Mouse (Mus musculus): ENCODE data around the gene Shb.
"Not testable (repeated sequence)": the region's sequence is repeated elsewhere in the genome, so short reads cannot be mapped to it uniquely, and the experiment has no call there.

Gene Shb

DNA sequence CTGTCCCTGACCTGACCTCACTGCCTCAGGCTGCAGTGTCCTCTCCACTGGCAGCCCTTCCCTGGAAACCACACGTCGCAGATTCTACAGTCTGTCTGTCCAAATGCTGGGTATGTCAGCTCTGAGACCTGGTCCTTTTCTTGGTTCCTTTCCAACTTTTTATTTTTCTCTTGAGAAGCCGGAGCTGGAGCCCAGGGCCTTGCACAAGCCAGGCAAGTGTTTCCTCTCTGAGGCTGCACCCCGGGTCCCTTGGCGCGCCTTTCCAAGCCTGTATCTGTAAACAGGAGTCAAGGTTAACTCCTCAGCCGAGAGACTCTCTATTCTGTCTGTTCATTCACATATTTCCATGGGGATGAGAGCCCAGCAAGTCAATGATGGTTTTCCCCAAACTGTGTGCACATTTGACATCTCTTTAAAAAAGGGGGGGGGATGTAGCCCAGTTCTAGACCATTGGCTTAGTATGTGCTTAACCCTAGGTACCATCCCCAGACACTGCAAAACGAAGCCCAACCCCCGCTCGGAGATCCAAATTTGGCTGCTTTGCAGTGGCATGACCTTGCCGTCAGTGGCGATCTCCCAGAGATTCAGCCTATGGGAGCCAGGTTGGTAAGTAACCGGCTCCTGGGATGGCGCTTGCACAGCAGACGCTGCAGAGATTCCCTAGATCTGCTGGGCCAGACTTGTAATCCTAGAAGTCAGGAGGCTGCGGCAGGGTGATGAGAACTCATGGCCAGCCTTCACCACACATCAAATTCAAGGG, 119.7 kb downstream of the Shb start:
- DNase-seq: no peak

DNA sequence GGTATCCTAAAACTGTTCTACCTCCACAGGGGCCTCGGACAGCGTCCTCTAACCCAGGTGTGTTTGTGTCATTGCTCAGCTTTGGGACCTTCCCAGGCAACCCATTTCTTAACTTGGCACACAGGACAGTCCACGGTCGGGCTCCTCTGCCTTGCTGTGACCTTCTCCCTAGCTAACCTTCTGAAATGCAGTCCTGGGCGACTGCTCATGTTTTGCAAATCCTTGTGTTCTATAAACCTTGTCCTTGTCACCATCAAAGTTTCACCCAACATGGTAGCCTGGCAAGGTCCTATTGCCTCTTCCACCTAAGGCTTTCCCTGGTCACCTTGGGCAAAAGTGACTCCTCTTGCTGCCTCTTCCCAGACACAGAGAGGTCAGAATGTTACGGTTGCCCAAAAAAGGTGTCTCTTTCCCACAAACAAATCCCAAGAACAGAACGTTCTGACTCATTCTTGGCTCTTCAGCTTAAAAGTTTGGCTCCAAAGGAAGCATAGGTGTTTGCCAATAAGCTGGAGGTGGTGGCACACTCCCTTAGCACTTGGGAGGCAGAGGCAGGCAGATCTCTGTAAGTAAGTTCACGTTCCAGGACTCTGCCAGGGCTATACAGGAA, 121.0 kb downstream of the Shb start:
- no peak for DNase-seq

DNA sequence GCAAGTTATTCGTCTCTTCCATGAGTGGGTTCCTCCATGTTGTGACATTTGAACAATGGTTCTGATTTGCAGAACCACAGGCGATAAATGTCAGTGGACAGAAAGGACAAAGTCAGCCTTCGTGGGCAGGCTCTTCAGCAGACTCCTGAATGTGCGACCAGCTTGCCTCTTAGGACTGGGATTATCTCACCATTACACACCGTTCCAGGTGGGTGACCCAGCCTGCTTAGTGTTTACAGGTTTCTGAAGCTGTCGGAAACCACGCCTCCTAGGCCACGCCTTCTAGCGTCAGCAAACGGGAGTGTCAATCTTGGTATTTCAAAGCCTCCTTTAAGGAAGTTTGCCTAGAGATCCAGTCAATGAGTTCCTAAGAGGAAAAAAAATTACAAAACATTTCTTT, 123.0 kb downstream of the Shb start:
- peak; percentile 40 for DNase-seq

DNA sequence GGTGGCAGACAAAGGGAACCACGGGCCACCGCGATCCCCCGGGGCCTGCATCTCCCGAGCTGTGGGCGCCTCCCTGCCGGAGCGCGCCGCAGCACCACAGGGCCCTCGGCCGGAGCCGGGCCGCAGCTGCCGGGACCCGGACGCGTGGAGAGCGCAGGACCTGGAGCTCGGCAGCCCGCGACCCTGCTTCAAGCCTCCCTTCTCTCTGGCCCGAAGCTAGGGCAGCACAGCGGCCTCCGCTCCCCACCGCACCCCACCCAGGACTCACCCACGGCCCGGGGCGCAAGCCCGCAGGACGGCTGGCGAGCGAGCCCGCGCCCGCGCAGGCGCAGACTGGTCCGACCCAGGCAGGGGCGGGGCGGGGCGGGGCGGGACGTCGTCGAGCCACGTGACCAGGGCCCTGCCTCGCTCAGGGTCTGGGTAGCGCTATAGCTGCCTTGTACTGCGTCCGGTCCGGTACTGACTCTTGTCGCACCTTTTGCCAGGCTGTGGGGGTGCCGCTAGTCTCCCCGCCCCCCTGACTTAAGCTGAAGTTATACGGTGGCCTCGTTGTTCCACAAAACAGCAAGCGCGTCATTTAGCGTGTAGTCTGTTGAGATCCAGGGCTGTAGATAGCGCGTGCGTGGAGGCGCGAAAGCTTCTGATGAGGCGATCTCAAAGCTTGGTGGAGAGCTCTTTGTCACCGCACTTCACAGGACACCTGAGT, 123.7 kb downstream of the Shb start, which contains the start of gene Slc25a51:
Gene Slc25a51 (minus strand): TSS at position 340 of the 706 bp plus-strand sequence.
- peak; percentile 79 for DNase-seq

DNA sequence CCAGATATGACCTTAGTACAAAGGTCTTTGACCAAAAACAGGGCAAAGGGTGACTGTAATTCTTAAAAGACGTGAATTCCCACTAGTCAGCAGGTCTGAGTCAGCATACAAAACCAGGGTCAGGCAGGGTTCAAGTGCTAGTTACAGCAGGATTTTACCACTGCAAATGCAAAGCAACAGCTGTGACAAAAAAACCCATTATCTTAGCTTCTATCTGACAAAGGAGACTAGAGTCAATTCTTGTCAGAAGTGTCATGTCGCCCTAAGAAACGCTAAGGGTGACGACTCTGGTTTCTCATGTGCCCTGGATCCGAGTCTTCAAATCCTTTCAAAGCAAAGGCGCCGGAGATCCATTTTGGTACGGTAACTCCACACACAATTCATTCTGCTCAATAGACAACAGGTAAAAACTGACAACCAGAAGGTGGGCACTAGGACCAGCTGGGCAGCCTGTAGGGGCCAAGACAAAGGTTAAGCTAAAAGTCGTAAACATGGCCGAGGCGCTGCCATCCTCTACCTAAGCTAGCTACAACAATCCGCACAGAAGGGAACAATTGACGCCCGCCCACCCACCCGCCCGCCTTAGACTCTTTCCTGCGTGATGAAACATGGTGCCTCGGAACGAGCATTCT, 124.5 kb downstream of the Shb start:
- DNase-seq: peak; percentile 26

DNA sequence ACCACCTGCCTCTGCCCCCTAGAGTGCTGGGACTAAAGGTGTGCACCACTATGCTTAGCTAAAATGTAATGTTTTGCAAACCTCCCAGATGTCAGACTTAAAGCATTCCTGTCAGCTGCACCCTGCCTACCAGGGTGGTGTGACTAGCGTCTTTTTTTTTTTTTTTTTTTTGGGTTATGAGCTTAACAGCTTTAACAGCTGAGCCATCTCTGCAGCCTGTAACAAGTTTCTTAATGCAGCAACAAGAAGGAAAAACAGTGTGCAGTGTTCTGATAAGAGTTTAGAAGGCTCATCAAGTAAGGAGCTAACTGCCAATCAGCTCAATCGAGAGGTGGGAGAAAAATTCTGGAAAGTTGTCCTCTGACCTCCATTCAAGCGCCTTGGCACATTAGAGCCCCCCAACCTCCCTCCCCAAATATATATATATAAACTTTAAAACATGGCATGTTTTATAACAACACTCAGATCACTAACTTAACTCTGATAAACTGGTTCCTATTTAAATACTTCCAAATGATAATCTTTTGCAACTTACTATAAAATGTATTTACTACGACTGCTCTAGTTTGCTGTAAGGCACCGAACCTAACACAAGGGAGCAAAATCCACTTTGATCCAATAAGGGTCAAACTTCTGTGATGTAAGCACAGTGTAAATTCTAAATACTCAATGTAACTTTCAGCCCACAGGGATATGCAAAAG, 125.1 kb downstream of the Shb start:
- no peak for DNase-seq

DNA sequence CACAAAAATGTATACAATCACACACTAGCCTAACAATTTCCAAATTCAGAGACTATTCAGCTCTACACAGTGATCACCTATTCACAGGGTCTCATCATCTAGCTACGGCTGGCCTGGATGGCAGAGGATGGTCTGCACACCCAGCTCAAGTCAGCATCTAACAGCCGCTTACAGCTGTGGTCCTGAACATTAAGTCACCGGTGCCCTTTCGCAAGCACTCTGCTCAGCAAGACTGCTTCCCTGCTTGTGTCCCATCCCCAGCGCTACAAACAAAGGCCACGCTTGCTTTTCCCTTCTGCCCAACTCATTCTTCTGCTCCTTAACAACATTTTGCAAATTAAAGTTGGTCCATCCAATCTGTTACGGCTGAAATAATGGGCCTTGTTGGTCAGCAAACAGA, 125.9 kb downstream of the Shb start:
- DNase-seq: no peak

DNA sequence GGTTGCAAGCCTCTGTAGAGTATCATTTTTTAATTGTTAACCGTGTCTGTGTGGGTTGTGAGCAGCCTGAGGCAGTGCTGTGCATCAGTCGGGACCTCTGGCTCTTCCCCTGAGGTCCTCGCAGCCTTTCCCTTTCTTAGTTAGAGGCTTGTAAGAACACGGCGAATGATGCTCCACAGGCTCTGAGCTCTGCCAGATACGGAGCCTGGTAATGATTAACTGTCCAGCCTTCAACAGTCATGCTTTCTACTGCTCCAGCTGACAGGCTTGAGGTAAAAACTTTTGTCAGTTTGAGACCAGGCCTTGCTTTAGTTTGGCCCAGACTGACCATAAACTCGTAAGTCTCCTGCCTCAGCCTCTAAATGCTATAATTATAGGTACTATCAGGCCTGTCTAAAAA, 127.0 kb downstream of the Shb start:
- DNase-seq: no peak

DNA sequence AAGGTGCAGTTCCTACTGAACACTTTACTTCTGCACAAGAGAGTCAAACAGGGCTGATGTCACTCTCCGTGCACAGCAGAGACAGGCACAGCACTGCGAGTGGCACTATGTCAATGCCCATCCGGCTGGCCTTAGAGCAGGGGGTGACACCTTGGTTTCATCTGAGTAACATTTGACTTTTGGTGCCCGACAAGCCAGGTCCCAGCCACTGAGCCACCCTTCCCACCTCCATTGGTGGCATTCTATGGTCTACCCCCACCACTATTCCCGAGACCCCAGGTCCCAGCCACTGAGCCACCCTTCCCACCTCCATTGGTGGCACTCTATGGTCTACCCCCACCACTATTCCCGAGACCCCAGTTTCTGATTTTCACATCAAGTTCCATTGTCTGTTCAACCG, 128.2 kb downstream of the Shb start:
- no peak for DNase-seq

DNA sequence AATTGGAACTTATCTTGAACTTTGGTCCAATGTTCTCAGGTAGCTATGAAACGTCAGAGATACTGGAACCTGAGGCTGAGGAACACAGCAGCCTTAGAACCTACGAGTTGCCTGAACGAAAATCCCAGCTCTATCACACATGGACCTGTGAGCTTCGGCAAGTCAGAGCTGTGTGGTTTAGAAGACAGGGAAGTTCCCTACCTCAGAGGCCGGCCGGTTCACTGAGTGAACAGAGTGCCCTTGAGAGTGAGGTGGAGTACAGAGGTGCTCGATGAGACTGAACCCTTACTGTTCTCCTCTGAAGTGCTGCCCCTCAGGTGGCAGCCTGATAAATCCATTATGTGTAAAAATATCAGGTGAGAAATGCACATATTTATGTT, 128.8 kb downstream of the Shb start:
- DNase-seq: no peak

DNA sequence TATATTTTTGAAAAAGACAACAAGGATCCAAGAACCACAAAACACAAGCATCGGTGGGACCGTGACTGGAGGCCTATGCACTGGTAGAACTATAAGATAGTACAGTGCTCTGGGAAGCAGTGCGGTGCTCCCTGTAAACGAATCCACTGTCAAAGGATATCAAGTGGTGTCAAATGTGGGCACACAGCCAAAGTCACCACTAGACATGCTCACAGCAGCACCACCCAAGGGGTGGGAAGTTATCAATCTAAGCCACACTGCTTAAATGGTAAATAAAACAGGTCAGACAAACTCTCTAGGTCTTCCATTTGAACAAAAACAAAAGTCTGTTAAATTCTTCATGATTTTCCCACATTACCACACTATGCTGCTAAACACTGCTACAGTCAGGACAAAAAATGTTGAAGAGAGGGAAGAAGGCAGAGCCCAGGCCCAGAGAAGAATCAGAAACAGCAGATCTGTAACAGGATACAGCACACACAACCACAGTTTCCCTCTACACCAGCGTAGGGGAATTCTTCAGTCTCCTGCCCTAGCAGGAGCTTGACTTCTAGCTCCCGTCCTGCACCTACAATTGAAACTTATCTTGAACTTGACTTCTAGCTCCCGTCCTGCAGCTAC, 129.3 kb downstream of the Shb start:
- DNase-seq: no peak

DNA sequence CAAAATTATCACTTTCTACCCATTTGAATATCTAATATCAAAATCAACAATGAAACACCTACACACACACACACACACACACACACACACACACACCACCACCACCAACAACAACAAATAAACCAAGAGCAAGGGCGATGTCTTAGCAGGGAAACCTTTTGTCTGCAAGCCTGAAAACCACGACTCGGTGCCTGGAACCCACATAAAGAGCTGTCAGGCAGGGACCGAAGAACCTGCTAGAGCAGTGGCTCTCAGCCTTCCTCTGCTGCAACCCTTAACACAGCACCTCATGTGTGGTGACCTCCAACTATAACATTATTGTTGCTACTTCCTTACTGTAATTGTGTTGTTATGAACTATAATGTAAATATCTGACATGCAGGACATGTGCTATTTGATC, 130.0 kb downstream of the Shb start:
- DNase-seq: no peak

DNA sequence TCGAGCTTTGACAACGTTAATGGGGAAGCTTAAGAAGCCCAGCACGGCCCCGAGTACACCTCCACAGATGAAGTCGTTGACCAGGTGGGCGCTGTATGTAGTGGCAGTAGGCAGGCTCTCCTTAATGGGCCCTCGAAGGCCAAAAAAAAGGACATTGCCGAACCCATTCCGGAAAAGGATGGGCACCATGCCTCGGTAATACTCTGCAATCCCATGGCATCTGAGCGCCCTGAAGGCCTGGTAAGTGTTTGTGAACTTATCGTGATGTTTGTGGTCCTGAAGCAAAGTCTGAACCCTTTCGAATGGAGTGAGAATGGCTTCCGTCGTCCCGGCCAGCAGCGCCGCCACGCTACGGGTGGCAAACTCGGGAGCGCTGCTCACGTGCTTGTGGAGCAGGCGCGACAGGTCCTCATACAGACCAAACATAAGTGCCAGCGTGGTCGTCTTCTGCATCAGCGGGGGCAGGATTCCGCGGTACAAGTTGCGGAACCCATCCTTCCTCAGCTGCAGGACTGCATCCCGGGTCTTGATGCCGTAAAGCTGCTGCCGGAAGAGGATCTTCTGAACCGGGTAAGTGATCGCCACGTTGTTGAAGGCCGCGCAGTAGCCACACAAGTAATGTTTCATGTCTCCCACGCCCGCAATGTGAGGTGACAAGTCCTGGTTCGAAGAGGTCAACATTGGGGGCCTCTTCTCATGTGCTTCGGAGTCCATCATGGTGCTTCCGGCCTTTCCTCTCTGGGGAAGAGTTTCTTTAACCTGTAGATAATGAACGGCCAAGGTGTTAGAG, 132.7 kb downstream of the Shb start:
- no peak for DNase-seq

DNA sequence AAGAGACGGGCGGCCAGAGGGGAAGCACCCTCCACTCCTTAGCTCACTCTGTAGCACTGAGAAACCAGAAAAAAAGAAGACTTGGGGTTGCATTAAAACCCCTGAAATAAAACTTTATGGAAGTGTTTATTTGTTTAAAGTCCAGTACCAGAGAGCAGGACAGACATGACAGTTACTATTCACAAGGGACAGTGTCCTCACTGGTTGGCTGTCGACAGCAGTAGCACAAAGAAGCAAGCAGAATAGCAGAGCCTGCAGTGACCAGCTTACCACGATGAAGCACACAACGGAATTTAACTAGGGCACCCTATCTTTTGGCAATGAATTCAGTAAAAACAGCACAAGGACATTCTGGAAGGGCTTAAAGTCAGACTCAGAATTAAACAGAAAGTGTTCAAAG, 134.0 kb downstream of the Shb start:
- DNase-seq: not testable (repeated sequence)

DNA sequence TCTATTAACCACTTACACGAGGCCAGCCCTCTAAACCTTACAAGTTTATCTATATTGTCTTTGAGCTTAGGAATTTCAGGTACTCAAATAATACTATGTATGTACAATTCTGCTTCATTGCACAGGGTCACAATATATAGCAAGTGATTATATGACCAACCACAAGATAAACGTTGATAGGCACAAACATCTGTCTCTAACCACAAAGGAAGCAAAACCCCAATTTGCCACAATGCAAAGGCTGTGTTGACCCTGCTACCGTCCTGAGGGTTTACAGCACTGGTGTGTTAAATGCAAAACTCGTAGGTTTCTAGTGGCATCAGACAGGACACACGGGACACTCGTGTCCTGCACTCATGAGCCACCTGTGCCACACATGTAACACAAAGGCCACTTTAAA, 136.1 kb downstream of the Shb start:
- not testable (repeated sequence) for DNase-seq

DNA sequence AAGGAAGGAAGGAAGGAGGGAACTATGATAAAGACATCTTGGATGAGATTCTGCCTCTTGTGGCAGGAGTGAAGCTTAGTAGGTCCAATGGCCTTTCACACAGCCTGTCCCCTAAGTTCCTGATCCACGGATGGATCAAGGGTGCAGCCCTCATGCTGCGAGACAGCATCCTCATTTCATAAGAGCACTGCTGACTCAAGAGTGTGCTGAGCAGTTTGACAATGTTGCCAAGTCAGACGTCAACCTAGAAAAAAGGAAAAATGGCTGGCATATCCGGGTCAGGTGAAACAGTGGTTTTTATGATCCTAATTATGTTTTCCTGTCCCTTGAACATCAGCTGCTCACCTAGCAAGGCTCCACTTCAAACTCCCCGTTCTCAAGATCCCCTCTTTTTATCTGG, 138.6 kb downstream of the Shb start:
- DNase-seq: no peak

DNA sequence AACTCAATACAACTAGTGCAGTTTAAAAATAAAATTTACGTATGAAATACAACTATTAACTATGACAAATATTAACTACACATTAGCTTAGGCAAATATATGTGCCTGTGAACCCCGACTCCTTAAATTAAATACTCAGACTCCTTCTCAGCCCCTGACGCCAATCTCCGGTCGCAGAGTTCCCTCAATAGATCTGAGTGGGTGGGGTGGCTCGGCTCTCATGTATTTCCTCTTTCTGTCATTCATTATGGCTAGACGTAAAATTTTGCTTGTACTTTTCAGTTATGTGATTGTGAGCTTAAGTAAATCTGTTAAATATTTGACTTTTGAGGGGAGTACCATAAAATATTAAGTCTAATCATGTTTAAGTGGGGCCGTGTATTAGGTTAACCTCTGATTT, 139.3 kb downstream of the Shb start:
- DNase-seq: no peak

DNA sequence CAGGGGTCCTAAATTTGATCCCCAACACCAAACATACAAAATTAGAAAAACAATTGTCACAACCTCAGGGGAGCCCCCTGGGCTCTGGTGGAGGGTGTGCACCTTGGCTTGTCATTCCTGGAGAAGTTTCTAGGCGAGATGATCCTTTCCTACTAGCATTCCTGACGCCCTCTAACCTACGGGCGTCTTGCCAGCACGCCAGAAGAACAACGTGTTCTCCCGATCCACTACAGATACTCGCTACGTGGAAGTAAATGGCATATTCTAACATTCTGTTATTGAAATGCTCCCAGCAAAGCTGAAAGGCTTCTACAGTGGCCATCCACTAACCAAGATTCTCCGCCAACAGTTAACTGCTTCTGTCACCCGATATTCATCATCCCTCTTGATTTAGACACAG, 139.7 kb downstream of the Shb start:
- no peak for DNase-seq

DNA sequence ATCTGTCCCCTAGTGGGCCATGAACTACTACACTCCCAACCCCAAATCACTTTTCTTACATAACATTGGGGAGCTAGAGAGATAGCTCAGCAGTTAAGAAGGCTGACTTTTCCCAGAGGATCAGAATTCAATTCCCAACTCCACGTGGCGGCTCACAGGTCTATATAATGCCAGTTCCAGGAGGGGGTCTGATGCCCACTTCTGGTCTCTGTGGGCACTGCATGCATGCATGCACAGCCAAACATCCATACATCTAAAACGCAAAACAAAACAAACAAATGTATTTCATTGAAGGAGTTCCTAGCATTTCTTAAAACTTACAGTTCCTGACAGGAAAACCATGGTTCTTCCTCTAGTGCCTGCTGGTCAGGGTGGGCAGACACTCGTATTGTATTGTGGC, 140.2 kb downstream of the Shb start:
- no peak for DNase-seq

DNA sequence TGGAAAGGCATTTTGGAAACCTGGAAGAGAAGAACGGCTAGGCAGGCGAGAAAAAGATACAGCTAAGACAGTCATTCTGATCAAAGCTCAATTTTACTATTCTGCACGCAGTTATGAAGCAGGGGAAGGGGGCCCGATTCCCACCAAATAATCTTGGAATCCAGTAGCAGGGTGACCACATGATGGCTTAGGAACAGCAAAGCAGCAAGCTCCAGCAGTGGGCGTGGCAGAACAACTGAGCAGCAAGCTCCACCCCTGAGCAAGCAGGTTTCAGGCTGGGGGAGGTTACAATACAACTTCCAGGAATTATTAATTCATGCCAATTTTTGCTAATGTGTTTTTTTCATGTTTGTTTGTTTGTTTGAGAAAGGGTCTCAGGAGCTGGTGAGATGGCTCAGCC, 145.0 kb downstream of the Shb start:
- not testable (repeated sequence) for DNase-seq

DNA sequence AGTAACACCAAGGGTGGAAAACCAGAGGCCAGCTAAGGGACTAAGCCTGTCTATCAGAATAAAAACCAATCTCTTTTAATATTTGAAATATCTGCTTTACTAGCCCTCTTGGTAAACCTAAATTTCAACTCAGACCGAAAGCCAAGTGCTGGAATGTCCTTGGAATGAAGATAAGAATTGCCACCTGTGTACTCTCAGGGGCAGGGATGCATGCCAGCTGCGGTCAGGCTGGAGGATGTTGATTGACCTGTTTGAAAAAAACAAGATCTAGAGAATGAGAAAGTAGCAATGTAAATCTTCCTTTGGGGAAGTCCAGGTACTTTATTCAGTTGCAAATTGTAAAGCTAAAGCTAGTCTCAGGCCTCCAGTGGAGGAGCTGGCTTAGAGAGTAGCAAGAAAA, 150.1 kb downstream of the Shb start:
- DNase-seq: not testable (repeated sequence)

All from cerebellum, adult 11 months (tissue).